Mouse (Mus musculus) left cerebral cortex, adult 6 months (tissue): ENCODE measurements around the gene Gm21454. TPM values are rescaled to one million over a fixed set of nuclear protein-coding genes. Genes with fewer than 3 reads are reported as not detected.

Experiments
- long read RNA-seq, 2 experiments: library from polyadenylated mRNA; unstranded; transcript quantifications; one replicate each; pipeline ENCODE4 v2.0.0; 2019 to 2020
- polyA plus RNA-seq: library from polyadenylated mRNA; unstranded; fragments of <200 nt; fragmentation: Nextera tagmentation; gene quantifications from 2 replicates; pipeline ENCODE4 v1.2.3, GENCODE M21; 2021

Gene Gm21454
- polyA plus RNA-seq = not detected in 2 replicates
- long read RNA-seq, experiment 1 = 0 reads
- long read RNA-seq, experiment 2 = 0 reads

DNA sequence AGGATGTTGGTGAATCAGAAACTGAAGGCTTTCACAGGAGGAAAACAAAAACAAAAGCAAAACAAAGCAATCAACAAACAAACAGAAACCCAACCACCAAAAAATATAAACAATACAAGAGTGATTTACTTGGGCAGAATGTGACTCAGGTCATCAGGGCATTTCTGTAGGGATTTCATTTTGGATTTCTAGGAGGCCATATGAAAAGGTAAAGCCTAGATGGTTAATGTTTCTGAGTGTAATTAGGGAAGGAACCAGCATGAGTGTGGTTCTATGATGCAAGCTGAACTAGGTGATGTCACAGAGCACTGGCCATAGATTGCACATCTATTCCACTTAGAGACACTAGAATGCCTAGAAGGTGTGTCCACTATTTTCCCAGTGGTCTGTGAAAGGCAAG, at the start of gene Gm21454, which contains the start of gene Gm21440:
TSS of gene Gm21454 (plus strand) at position 352 of the 400 bp plus-strand sequence.
TSS of gene Gm21440 (plus strand) at position 301 of the 400 bp plus-strand sequence.

DNA sequence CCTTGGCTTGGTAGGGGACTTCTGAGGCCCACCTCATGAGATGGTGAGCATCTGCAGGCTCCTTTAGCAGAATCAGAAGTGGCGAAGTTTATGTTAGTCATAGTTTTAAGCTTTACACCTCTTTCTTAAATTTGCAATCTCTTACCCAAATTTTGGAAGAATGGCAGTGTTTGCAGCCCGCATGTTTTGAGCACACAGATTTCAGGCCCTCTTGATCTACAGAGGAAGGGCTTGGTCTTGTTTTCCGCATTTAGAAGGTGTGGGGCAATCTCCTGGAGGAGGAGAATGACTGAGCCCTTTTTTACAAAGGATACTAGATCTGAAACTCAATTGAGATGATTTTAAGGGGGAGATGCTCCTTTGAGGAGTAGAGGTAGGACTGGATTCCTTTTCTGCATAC, 28.4 kb upstream of the Gm21454 start, which contains the start of gene Gm21828:
TSS of gene Gm21828 (minus strand) at position 101 of the 400 bp plus-strand sequence.

DNA sequence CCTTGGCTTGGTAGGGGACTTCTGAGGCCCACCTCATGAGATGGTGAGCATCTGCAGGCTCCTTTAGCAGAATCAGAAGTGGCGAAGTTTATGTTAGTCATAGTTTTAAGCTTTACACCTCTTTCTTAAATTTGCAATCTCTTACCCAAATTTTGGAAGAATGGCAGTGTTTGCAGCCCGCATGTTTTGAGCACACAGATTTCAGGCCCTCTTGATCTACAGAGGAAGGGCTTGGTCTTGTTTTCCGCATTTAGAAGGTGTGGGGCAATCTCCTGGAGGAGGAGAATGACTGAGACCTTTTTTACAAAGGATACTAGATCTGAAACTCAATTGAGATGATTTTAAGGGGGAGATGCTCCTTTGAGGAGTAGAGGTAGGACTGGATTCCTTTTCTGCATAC, 96.7 kb downstream of the Gm21454 start, which contains the start of gene Gm21725:
TSS of gene Gm21725 (minus strand) at position 101 of the 400 bp plus-strand sequence.

Other genes with a start within 250 kb of the Gm21454 start
- not detected in 2 replicates for gene Gm20807, start 209.6 kb upstream of the Gm21454 start, polyA plus RNA-seq
- gene Gm21891, start 119.0 kb upstream of the Gm21454 start, polyA plus RNA-seq = not detected in 2 replicates
- not detected in 2 replicates for gene Gm21425, start 90.5 kb upstream of the Gm21454 start, polyA plus RNA-seq
- gene Gm21828, start 28.5 kb upstream of the Gm21454 start, polyA plus RNA-seq = not detected in 2 replicates
- gene Gm21440, start 51 bp upstream of the Gm21454 start, polyA plus RNA-seq = not detected in 2 replicates
- gene Gm21725, start 96.6 kb downstream of the Gm21454 start, polyA plus RNA-seq = not detected in 2 replicates
- not detected in 2 replicates for gene Gm21866, start 213.1 kb downstream of the Gm21454 start, polyA plus RNA-seq
- gene Gm20773, start 241.6 kb downstream of the Gm21454 start, polyA plus RNA-seq = not detected in 2 replicates